Mouse (Mus musculus) embryonic facial prominence, embryonic 12.5 days (tissue): ENCODE data around the gene Lat2. TPM values are rescaled to one million over a fixed set of nuclear protein-coding genes. Genes with fewer than 3 reads are reported as not detected.

Experiments
- ATAC-seq: fragments of 200-750 bp; cut with Nextera tagmentation; 2 replicates; pipeline ENCODE4 v1.8.0; 2017; ENCODE audit not compliant: insufficient number of reproducible peaks, insufficient read depth, low FRiP score, low TSS enrichment
- H3K27ac ChIP-seq: fragments of 300-500 bp; sonication (generic); 2 replicates; pipeline ENCODE4 v1.5.1; 2016; ENCODE audit warnings: mild to moderate bottlenecking
- H3K27me3 ChIP-seq: fragments of 300-500 bp; sonication (generic); 2 replicates; pipeline ENCODE4 v1.6.1; 2016; ENCODE audit warnings: mild to moderate bottlenecking, moderate library complexity
- H3K36me3 ChIP-seq: fragments of 300-500 bp; sonication (generic); 2 replicates; pipeline ENCODE4 v1.6.1; 2016; ENCODE audit warnings: mild to moderate bottlenecking
- H3K4me1 ChIP-seq: fragments of 300-500 bp; sonication (generic); 2 replicates; pipeline ENCODE4 v1.6.1; 2016
- H3K4me2 ChIP-seq: fragments of 300-500 bp; sonication (generic); replicated peaks from 2 replicates; pipeline ENCODE4 v1.6.1; 2016; ENCODE audit warnings: mild to moderate bottlenecking, moderate library complexity
- H3K4me3 ChIP-seq: fragments of 300-500 bp; sonication (generic); 2 replicates; pipeline ENCODE4 v1.5.1; 2016; ENCODE audit warnings: mild to moderate bottlenecking
- H3K9ac ChIP-seq: fragments of 300-500 bp; sonication (generic); 2 replicates; pipeline ENCODE4 v1.6.1; 2016; ENCODE audit warnings: mild to moderate bottlenecking, moderate library complexity
- H3K9me3 ChIP-seq: fragments of 300-500 bp; sonication (generic); 2 replicates; pipeline ENCODE4 v1.6.1; 2016; ENCODE audit warnings: mild to moderate bottlenecking, moderate library complexity
- WGBS: fragments of 180-500 bp; shearing (Covaris S2); methylation state at CpG from one replicate; pipeline ENCODE4 v1.1.7; 2016; 5-methylcytosine and 5-hydroxymethylcytosine counted together
- polyA plus RNA-seq: library from polyadenylated mRNA; unstranded; fragments of >200 nt; fragmentation: Nextera tagmentation; extraction: Ambion mirVana; gene quantifications from 2 replicates; pipeline ENCODE4 v1.2.1, GENCODE M21; 2016

The Lat2 gene
- polyA plus RNA-seq, 1 experiment from 2014 or later = 1.9 TPM

GRCm38 (mm10) chr5:134583006-134583883 is 31.6 kb downstream of the Lat2 start:
- H3K27ac ChIP-seq = no peak overlapping the region
- no peaks in the 10 kb centered on the region for H3K9me3 ChIP-seq
- WGBS = 32% methylated on average over 15 of the region's 15 CpGs
- H3K36me3 ChIP-seq = peaks cover 10% of the 10 kb centered on the region
- ATAC-seq = no peak
- no peaks in the 10 kb centered on the region for H3K27me3 ChIP-seq
- H3K9ac ChIP-seq = peak overlapping the region; percentile 84
- peak overlapping the region; percentile 90 for H3K4me2 ChIP-seq
- peak overlapping the region; percentile 92 for H3K4me3 ChIP-seq
- peaks cover 13% of the 10 kb centered on the region for H3K4me1 ChIP-seq

GRCm38 (mm10) chr5:134582221-134582907 is 32.5 kb downstream of the Lat2 start:
- Histone ChIP-seq H3K36me3 (peaks cover 8% of the 10 kb centered on the region), H3K27ac (no peak overlapping the region), H3K4me1 (peaks cover 13% of the 10 kb centered on the region), H3K27me3 (no peaks in the 10 kb centered on the region), H3K4me2 (peak overlapping the region; percentile 90), H3K4me3 (peak overlapping the region; percentile 92), H3K9me3 (no peaks in the 10 kb centered on the region), H3K9ac (peak overlapping the region; percentile 84)
- ATAC-seq = peak; percentile 92
- 7% methylated on average over 28 of the region's 30 CpGs for WGBS

DNA sequence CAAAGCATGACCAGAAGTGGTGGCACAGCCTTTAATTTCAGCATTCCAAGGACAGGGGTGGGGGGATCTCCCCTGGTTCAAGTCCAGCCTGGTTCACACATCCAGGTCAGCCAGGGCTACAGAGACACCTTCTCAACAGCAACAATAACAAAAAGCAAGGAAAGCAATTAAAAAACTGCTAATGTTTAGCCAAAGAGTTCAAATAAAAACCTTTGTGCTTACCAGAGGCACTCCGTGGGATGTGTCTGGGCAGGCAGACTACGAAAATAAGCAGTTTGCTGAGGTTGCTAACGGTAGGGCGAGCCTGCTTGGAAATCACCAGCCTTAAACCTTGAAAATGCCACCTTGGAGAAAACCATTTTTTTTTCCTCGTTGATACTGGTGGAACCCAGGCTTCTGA is 33.7 kb downstream of the Lat2 start, which contains the start of gene Rfc2:
Gene Rfc2 (plus strand): TSS at position 221 of the 400 bp plus-strand sequence.
- H3K4me2 ChIP-seq = no peak within 1 kb of the TSS
- no peak for ATAC-seq
- peaks cover 13% of the 10 kb centered on the region for H3K4me1 ChIP-seq
- no peaks in the 10 kb centered on the region for H3K9me3 ChIP-seq
- H3K27ac ChIP-seq = no peak within 1 kb of the TSS
- no peak within 1 kb of the TSS for H3K4me3 ChIP-seq
- no peaks in the 10 kb centered on the region for H3K27me3 ChIP-seq
- no peak within 1 kb of the TSS for H3K9ac ChIP-seq
- H3K36me3 ChIP-seq = no peaks in the 10 kb centered on the region
- WGBS = 81% methylated on average over 5 of the region's 5 CpGs

DNA sequence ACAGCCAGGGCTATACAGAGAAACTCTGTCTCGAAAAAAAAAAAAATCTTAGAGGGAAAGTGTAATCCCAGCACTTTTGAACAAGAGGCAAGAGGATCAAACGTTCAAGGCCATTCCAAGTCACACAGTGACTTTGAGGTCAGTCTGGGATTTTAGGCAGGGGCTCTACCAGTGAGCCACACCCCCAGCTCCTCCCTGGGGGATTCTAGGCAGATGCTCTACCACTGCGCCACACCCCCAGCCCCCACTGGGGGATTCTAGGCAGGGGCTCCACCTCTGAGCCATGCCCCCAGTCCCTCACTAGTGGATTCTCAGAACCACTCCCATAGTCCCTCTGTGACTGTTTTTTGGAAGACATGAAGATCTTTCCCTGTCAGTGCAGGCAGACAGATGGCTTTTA is 35.7 kb downstream of the Lat2 start:
- Histone ChIP-seq H3K4me3 (no peak overlapping the region), H3K9me3 (no peaks in the 10 kb centered on the region), H3K4me1 (peaks cover 17% of the 10 kb centered on the region), H3K27ac (no peak overlapping the region), H3K36me3 (no peaks in the 10 kb centered on the region), H3K9ac (no peak overlapping the region), H3K4me2 (no peak overlapping the region), H3K27me3 (no peaks in the 10 kb centered on the region)
- ATAC-seq = no peak
- WGBS = 61% methylated on average over 3 of the region's 3 CpGs

DNA sequence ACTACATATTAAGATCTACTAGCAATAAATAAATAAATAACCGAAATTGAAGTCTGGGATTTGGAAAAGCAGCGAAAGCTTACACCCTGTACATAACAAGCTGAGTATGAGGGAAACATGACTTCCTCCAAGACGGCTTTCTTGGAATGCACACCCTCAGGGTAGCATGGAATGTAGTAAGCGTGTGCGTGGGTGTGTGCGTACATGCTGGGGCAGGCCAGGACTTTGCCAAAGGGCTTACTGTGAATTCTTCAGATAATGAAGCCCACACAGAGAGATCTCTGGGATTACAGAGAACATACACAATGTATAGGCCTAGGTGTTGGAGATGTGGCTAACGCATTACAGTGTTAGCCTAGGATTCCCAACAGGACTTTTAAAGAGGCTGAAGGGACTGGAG is 37.3 kb downstream of the Lat2 start:
- Histone ChIP-seq H3K36me3 (no peaks in the 10 kb centered on the region), H3K27ac (no peak overlapping the region), H3K27me3 (no peaks in the 10 kb centered on the region), H3K4me3 (no peak overlapping the region), H3K4me1 (peaks cover 13% of the 10 kb centered on the region), H3K4me2 (no peak overlapping the region), H3K9ac (no peak overlapping the region), H3K9me3 (no peaks in the 10 kb centered on the region)
- WGBS = 81% methylated on average over 7 of the region's 7 CpGs
- ATAC-seq = no peak

DNA sequence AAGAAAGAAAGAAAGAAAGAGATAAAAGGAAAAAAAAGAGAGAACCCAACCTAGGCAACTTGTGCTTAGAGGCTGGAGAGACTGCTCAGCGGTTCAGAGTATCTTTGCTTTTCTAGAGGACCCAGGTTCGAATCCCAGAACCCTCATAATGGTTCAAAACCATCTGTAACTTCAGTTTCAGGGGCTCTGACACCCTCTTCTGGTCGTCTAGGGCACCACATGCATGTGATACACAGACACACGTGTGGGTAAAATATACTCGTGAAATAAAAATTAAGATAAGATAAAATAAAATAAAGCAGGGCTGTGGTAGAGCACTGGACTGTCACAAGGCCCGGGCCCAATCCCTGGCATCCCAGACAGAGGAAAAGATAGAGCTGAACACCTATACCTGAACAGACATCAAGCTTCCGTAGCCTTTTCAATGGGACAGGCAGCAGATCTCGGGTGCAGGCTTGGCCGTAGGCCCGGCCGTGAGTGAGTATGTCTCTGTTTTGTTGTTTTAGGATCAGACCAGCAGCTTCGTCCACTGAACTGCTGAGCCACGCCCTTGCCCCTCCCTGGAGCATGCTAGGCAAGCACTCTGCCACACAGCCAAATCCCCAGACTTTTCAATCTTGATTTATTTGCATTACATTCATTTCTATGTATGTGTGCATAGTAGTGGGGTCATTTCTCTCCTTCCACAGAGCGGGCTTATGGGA is 38.2 kb downstream of the Lat2 start:
- no peak overlapping the region for H3K27ac ChIP-seq
- H3K4me1 ChIP-seq = peaks cover 17% of the 10 kb centered on the region
- H3K4me3 ChIP-seq = no peak overlapping the region
- no peak for ATAC-seq
- no peak overlapping the region for H3K4me2 ChIP-seq
- H3K9ac ChIP-seq = no peak overlapping the region
- no peaks in the 10 kb centered on the region for H3K9me3 ChIP-seq
- H3K36me3 ChIP-seq = no peaks in the 10 kb centered on the region
- 77% methylated on average over 14 of the region's 14 CpGs for WGBS
- H3K27me3 ChIP-seq = no peaks in the 10 kb centered on the region

- no peak overlapping the region for H3K9ac ChIP-seq
- H3K4me2 ChIP-seq = no peak overlapping the region
- H3K4me3 ChIP-seq = no peak overlapping the region
- H3K27me3 ChIP-seq = no peaks in the 10 kb centered on the region
- peaks cover 17% of the 10 kb centered on the region for H3K4me1 ChIP-seq
- H3K36me3 ChIP-seq = no peaks in the 10 kb centered on the region
- ATAC-seq = no peak
- H3K9me3 ChIP-seq = no peaks in the 10 kb centered on the region
- 95% methylated on average over 5 of the region's 5 CpGs for WGBS
- H3K27ac ChIP-seq = no peak overlapping the region
Measured at GRCm38 (mm10) chr5:134575833-134576232, 39.0 kb downstream of the Lat2 start.

DNA sequence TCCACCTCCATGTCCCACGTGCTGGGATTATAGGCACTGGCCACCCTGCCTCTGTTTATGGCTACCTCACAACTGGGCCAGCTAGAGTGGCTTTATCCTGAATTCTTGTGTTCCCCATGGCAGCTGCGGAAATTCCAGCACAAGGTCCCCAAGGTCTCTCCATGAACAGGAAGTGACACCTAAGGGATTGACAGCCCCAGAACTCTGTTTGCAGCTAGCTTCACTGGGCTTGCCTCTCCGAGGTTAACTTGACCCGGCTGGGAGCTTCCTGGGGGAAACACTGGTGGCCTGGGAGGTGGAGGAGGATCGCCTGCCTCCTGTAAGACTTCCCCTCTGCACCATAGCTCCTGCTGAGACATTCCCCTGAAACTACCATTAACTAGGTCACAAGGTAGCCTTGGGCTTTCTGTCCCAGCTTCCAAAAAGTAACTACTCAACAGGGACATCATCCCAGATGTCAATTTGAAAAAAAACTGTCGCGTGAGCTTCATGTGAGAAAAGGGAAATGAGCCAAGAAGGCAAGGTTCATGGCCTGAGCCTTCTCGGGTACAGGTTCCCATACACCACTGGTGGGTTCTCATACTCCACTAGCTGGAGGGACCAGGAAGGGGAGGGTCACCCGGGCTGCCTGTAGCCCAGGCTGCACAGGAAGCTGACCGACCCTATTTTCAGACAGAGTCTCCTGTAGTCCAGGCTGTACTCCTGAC is 42.2 kb downstream of the Lat2 start:
- 39% methylated on average over 10 of the region's 10 CpGs for WGBS
- Histone ChIP-seq H3K36me3 (no peaks in the 10 kb centered on the region), H3K4me3 (peak overlapping the region; percentile 43), H3K27ac (peak overlapping the region; percentile 69), H3K27me3 (no peaks in the 10 kb centered on the region), H3K9me3 (no peaks in the 10 kb centered on the region), H3K4me2 (peak overlapping the region; percentile 65), H3K4me1 (peaks cover 25% of the 10 kb centered on the region), H3K9ac (peak overlapping the region; percentile 40)
- ATAC-seq = no peak; the same call in 1 of the 2 replicates

DNA sequence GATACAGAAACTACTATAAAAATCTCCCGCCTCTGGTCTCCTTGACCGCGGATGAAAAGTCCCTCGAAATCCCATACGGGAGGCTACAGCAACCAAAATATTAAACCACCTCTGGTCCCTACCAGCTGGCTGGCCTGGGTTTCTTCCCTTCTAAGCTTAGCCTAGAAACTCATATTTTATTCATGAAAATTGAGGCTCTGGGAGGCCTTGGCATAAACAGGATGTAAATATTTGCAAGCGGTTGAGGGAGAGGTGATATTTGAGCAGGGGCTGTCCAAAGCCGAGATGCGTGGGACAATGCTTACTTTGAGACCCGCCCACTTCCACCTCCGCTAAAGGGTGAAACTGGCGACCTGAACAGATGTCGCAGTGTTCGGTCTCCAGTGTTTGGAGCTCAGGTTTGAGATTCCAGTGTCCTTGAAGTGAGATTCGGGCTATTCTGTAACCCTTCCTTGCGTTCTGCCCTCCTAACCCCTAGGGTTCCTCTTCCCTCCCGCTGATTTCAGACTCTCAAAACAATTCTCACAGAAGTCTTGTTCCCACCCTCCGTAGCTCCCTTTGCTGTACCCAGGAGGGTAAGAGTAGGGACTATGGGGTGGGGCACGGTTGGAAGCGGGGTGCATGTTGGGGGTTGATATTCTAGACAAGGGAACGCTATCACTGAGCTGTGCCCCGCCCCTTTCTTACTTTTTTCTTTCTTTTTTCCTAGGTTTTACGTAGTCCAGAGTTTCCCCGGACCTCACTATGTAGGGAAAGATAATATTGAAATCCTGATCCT is 42.9 kb downstream of the Lat2 start:
- H3K27ac ChIP-seq = peak overlapping the region; percentile 69
- H3K27me3 ChIP-seq = no peaks in the 10 kb centered on the region
- H3K4me1 ChIP-seq = peaks cover 25% of the 10 kb centered on the region
- ATAC-seq = 0 out of 2 replicates have a peak, but pooled peaks have one; percentile 53
- peak overlapping the region; percentile 65 for H3K4me2 ChIP-seq
- 1% methylated on average over 23 of the region's 23 CpGs for WGBS
- peak overlapping the region; percentile 40 for H3K9ac ChIP-seq
- peak overlapping the region; percentile 43 for H3K4me3 ChIP-seq
- H3K9me3 ChIP-seq = no peaks in the 10 kb centered on the region
- no peaks in the 10 kb centered on the region for H3K36me3 ChIP-seq

GRCm38 (mm10) chr5:134568964-134569491 is 45.8 kb downstream of the Lat2 start:
- Histone ChIP-seq H3K4me2 (no peak overlapping the region), H3K36me3 (no peaks in the 10 kb centered on the region), H3K9ac (no peak overlapping the region), H3K4me3 (no peak overlapping the region), H3K27me3 (no peaks in the 10 kb centered on the region), H3K4me1 (peaks cover 19% of the 10 kb centered on the region), H3K9me3 (no peaks in the 10 kb centered on the region), H3K27ac (peak overlapping the region; percentile 65)
- WGBS = 35% methylated on average over 8 of the region's 8 CpGs
- no peak for ATAC-seq
